Mouse (Mus musculus): ENCODE data around the gene Wnk3.
"Not testable (repeated sequence)": the region's sequence is repeated elsewhere in the genome, so short reads cannot be mapped to it uniquely, and the experiment has no call there.

Wnk3 gene

DNA sequence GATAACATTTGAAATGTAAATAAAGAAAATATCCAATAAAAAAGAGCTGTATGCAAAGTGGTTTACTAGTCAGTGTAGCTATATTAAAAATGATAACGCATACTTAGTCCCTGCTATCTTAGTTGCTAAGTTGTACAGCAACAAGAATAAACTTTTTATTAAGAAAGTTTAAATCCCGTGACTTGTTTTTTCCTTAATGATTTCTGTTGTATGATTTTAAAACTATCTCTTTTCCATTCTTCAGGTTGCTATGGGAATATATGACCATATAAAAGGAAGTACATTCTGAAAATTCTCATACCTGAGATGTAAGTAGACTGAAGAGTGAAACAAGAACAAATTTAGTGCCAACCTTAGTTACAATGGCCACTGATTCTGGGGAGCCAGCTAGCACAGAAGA, at the start of gene Wnk3:
Gene Wnk3 (plus strand): TSS at position 301 of the 400 bp plus-strand sequence.
- no peak for DNase-seq (ENCODE audit: extremely low read depth, insufficient read length, low spot score)

DNA sequence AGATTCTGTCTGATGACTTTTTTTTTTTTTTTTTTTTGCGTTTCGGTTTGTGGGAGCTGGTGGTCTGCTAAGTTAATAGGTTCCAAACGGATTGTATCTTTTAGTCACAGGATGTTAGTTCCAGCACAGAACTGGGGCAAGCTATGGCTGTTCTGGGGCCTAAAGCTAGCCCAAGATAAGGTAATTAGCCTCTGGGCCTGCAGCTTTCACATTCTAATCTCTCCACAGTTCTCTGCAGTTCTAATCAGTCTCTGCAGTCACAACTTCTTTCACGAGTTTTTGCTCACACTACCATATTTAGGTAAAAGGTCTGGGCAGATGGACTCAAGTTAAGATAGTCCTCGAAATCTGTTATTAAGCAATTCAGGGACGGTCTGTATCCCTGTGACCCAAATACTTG, 39.5 kb upstream of the Wnk3 start:
- no peak for DNase-seq (ENCODE audit: extremely low read depth, insufficient read length, low spot score)

DNA sequence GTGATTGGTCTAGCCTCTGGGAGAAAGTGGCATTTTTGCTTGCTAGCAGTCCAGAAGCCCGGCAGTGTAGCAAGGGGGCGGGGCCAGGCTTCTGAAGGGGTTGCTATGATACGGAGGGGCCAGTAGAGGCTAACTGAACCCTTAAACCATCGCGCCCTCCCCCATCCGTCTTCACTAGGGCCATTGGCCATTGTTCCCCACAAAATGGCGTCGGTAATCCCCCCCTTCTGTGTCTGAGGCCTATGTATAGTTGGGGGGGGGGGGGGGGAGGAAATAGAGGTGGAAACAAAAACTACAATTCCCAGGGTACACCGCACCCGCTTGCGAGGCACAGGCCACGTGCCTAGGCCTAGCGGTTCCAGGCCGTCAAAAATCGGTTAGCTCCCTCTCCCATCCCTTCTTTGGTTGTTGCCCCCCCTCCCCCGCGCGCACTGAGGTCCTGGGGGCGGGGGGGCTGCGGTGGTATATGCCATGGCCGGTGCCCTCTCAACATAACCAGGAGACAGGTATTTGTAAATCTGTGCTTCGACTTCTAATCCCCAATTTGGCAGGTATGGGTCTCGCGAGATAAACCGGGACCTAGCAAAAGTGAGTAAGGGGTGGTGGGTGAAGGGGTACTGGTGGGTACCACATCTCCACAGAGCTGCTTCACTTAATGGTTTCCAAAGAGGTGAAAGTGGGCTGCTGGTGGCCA, 29.3 kb upstream of the Wnk3 start:
- DNase-seq (ENCODE audit: extremely low read depth, insufficient read length, low spot score): no peak

DNA sequence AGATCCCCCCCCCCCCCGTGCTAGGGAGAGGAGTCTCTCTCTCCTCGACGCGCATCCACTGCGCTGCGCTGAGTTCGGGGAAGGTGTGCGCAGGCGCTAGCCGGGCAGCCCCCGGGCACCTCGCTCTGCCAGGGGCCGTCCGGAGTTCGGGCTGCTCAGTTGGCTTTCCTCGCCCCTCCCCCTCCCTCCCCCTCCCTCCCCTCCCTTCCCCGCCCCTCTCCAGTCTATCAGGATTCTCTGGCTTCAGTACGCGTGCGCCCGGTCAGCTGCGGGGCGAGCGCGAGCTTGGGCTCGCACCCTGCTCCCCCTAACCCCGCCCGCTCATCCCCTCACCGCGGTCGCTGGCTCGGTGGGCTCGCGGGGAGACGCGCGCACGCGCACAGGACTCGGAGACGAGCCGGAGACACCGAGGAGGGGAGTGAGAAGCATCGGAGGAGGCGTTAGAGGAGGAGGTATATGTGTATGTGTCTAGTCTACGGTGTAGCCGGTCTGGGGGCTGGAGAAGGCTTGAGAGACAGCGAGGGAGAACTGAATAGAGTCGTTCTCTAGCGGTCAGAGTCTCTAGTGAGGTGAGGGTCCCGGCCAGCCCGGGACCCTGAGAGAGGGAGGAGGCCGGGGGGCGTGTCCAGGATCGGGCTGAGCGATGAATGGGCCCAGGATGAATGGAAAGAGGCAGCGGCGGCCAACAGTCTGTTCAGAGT, 28.5 kb upstream of the Wnk3 start:
- DNase-seq (ENCODE audit: extremely low read depth, insufficient read length, low spot score): peak; percentile 3

DNA sequence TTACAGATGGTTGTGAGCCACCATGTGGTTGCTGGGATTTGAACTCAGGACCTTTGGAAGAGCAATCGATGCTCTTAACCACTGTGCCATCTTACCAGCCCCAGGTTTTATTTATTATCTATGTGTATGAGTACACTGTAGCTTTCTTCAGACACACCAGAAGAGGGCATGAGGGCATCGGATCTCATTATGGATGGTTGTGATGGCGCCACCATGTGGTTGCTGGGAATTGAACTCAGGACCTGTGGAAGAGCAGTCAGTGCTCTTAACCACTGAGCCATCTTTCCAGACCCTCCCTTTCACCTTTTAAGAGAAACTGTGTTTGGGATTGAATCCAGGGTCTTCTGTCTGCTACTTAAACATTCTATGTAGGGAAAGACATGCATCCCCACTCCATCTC, 24.7 kb upstream of the Wnk3 start:
- DNase-seq (ENCODE audit: extremely low read depth, insufficient read length, low spot score): not testable (repeated sequence)

DNA sequence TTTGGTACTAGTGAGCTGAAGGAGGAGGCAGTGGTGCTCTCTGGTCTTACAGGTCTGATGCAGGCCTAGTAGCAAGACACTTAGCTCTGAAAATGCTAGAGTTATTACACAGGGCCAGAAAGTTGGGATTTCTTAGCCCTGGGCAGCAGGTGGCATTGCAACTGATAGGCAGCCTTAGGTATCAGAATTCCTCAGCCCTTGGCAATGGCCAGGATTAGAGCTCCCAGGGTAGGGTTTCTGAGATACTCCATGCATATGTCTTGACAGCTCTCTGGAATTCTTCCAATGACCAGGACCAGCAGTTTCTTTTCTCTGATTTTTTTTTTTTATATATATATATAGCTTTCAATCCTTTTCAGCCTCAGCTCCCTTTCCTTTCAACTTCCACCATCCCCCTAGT, 100.5 kb downstream of the Wnk3 start:
- DNase-seq (ENCODE audit: extremely low read depth, insufficient read length, low spot score): no peak

DNA sequence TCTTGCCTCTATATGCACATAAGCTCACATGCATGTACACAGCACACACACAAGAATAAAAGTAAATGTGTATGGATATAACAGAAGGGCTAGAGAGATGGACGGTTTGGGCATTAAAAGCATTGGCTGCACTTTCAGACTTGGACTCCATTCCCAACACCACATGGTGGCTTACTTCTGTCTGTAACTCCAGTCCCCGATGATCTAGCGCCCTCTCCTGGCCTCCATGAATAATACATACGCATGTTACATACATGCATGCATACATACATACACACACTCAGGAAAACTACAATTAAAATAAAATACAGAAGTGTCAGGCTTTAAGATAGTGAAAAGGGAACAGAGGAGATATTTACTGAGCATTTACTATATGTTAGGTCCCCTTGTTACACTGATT, 115.9 kb downstream of the Wnk3 start:
- DNase-seq (ENCODE audit: extremely low read depth, insufficient read length, low spot score): no peak

DNA sequence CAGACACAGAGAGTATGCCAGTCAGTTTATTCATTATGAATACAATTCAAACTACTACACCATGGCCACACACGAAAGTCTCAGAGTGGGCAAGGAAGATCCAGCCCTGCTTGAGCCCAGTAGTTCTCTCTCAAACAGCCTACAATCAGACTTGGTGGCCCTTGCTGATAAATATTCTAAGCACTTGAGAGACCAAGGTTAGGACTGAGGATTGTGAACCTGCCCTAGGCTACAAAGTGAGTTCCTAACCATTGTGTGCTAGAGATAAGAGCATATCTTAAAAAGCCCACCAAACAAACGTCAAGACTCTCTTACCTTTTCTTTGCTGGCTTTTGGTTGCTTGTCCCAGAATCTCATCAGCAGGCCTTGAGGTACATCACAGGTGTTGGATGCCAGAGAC, 135.7 kb downstream of the Wnk3 start:
- DNase-seq (ENCODE audit: extremely low read depth, insufficient read length, low spot score): no peak

DNA sequence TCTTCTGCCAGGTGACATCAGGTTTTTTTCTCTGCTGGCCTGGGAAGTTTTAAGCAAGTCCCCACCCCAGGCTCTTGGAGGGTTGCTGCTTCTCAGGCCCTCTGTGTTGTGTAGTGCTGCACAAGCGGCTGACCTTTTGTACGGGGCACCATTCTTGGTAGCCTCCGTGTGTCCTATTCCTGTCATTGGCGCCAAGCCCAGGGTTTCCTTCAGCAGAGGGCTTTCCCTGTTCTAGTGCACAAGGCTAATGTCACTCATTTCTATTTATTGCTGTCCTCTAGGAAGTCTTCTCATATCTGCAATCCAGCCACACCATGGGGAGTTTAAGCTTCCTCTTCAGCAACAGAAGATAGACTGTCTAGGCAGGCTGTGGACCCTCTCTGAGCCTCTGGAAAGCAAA, 139.9 kb downstream of the Wnk3 start:
- no peak for DNase-seq (ENCODE audit: extremely low read depth, insufficient read length, low spot score)

DNA sequence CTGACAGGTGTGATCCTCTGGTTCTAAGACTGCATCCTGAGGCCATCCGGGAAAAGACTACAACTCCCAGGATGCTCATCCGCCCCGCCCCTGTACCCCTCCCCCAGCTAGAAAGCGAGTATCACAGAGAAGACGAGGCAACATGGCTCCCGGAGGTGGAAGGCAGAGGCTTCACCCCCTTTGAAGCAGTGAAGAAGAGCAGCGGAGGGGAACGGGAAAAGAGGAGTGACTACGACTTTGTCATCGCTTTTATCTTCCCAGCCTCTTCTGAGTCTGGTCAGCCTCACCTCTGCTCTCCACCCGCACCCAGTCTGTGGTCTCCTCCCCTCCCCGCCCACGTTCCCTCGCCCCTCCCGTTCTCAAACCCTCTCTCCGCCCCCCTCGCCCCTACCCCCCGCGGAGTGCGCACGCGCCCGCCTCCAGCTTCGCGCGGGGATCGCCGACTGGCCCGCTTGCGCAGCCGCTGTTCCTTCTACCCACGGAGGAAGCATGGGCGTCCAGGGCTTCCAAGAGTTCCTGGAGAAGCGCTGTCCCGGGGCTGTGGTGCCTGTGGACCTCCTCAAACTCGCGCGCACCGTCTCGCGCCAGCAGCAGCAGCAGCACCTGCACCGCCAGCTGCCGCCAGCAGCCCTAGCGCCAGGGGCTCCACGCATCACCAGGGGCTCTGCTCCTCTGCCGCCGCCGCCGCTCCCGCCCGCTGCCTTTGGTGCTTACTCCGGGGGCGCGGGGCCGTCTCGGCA, 146.1 kb downstream of the Wnk3 start, which contains the start of gene Fam120c:
Gene Fam120c (plus strand): TSS at position 415 of the 740 bp plus-strand sequence.
- DNase-seq (ENCODE audit: extremely low read depth, insufficient read length, low spot score): peak; percentile 88

DNA sequence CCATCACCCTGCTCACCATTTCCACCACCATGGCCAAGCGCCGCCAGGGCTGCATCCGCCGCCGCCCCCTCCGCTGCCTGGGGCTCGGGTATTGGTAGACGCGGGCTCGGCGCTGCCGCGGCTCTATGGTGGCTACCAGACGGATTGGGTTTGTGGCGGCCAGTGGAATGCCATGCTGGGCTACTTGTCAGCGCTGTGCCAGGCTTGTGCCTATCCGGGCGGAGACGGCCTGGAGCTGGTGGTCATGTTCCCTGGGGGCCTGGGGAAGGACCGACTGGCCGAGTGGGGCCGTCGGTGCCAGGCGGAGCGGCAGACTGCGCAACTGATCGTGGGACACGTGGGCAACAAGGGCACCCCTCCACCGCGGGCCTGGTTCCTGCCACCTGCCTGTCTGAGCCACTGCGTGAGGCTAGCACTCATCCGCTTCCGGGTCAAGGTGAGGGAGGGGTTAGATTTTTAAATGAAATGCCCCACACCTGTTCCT, 146.7 kb downstream of the Wnk3 start:
- DNase-seq (ENCODE audit: extremely low read depth, insufficient read length, low spot score): peak; percentile 73

DNA sequence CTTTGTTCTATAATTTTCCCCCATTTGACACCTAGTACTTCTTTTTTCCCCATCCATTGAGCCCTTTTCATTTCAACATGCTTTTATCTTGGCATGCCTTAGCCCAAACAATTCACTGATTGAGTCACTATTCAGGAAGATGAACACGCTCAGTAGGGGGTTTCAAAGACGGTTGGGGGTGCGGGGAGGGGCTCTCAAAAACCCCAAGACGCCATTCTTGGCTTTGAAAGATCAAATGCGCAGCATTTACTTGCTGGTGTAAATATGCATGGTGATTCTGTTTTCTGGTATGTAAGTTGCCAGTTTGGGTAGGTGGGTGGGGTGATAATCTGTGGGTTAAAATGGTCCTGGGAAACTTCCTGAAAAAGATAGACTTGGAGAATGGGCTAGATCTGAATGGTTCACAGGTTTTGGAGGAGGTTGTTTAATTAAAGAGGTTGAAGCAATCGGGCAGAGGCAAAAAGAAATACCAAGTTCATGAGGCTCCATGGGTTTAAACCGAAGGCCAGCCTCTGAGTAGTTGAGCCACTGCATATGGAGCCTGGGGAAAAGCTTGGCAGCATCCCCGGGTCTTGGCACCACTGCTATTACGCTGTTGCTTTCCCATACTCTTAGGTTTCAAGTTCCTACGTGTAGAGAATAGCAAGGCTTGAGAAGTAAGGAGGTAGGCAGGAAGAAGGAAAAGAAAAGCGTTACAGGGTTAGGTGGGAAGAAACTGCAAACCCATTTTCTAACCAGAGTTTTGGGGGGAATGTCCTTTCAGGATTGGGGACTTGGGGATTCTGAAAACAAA, 147.7 kb downstream of the Wnk3 start:
- peak; percentile 1 for DNase-seq (ENCODE audit: extremely low read depth, insufficient read length, low spot score)

DNA sequence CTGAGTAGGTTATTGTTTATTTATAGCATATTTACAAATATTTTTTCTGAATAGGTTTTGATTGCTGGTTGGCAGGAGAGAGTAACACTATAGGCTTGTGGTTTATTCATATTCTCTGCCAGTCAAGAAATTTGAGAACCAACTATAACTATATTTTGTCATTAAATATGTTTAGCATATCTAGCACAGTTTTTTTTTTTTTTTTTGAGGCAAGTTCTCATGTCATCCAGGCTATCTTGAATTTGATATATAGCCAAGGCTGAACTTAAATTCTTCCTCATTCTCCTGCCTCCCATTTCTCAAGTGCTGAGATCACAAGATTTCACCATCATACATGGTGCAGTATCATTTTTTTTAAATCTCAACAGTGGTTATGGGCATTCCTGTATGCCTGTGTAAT, 149.4 kb downstream of the Wnk3 start:
- no peak for DNase-seq (ENCODE audit: extremely low read depth, insufficient read length, low spot score)

DNA sequence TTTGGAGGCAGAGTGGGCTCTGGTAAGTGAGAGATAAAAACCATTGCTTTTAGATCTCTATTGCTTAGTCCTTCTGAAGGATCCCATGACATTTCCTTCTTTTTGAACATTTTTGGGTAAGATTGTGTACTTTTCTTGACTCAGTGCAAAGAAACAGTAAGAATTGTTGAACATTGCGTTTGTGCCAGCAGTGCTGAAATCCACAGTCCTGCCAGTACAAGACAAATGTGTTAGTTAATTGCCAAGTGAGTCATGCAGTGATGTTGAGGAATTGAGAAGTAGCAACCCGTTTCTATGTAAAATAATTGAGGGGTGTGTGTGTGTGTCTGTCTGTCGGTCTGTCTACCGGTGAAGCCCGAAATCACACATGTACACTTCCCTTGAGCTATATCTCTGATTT, 151.4 kb downstream of the Wnk3 start:
- no peak for DNase-seq (ENCODE audit: extremely low read depth, insufficient read length, low spot score)
